Mouse (Mus musculus) E14TG2a.4 (cell line): ENCODE data around the gene Med22.

ENCODE experiments used
- CTCF ChIP-seq: conservative IDR thresholded peaks from 2 replicates; pipeline ENCODE4 v1.5.1; 2014; ENCODE audit warnings: low read length
- POU5F1 ChIP-seq: IDR thresholded peaks from 2 replicates; pipeline ENCODE4 v1.6.1; 2014; ENCODE audit warnings: low read length, borderline replicate concordance

DNA sequence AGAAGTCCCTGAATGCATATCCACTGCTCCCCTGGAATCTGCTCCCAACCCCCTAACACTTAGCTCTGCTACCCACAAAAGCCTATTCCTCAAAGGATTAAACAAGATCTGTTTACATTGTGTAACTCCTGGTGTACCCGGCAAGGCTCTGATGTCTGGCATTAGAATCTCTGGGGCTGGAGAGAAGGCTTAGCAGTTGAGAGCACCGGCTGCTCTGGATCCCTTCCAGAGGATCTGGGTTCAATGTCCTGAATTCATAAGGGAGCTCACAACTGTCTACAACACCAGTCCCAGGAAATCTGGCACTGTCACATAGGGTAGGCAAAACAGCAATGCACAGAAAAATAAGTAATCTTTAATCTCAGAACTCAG is 47.0 kb upstream of the Med22 start:
- TF ChIP-seq CTCF, result no peak
- TF ChIP-seq POU5F1, result no peak
